Mouse (Mus musculus): ENCODE results near the gene Krtap4-7.
"Not testable (repeated sequence)": the region's sequence is repeated elsewhere in the genome, so short reads cannot be mapped to it uniquely, and the experiment has no call there.

The Krtap4-7 gene

DNA sequence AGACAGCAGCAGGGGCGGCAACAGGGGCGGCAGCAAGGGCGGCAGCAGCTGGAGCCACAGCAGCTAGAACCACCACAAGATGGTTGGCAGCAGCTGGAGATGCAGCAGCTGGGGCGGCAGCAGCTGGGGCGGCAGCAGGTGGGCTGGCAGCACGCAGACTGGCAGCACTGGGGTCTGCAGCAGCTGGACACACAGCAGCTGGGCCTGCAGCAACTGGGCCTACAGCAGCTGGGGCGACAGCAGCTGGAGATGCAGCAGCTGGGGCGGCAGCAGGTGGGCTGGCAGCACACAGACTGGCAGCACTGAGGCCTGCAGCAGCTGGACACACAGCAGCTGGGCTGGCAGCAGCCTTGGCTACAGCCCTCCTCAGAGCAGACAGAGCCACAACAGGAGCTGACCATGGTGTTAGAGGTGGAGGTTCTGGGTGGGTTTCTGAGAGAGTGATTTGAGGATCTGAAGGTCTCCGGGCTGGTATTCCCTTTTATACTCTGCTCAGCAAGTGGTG is at the start of gene Krtap4-7:
Krtap4-7 (minus strand) TSS at position 455 of the 505 bp plus-strand sequence.
- DNase-seq (ENCODE audit: low read depth, low spot score) = not testable (repeated sequence)

DNA sequence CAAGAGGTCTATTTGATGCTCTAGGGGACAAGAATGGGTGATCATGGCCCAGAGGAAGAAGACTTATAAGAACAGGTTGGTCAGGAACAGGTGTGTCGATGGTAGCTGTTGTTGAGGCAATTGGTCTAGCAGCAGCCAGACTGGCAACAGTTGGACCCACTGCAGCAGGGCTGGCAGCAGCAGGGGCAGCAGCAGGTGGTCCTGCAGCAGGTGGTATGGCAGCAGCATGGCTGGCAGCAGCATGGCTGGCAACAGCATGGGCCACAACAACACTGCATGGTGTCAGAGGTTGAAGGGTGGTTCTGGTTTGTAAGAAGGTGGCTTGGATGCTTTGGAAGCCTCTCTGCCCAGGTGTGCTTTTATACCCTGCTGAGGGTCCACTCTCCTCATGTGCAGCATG is 46.6 kb upstream of the Krtap4-7 start, which contains the start of gene Gm14190:
Gm14190 (minus strand) TSS at position 278 of the 400 bp plus-strand sequence.
- no peak for DNase-seq (ENCODE audit: low read depth, low spot score)

- not testable (repeated sequence) for DNase-seq (ENCODE audit: low read depth, low spot score)
Observed at GRCm38 (mm10) chr11:99685235-99685634, 41.3 kb upstream of the Krtap4-7 start.

DNA sequence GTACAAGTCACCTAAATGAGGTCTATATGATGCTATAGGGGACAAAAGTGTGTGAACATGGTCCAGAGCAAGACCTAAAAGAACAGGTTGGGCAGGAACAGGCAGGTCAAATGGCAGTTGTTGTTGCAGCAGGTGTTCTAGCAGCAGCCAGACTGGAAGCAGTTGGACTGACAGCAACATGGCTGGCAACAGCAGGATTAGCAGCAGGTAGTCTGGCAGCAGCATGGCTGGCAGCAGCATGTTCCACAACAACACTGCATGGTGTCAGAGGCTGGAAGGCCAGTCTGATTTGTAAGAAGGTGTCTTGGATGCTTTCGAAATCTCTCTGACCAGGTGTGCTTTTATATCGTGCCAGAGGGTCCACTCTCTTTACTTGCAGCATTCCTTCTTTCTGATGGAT is 39.6 kb upstream of the Krtap4-7 start:
- DNase-seq (ENCODE audit: low read depth, low spot score) = no peak

- no peak for DNase-seq (ENCODE audit: low read depth, low spot score)
Observed at GRCm38 (mm10) chr11:99665860-99666259, 22.0 kb upstream of the Krtap4-7 start, which contains the start of gene Krtap4-6. Gene Krtap4-6 (minus strand): TSS chr11:99665960.

- DNase-seq (ENCODE audit: low read depth, low spot score) = no peak
Observed at GRCm38 (mm10) chr11:99662802-99663201, 18.9 kb upstream of the Krtap4-7 start.

- DNase-seq (ENCODE audit: low read depth, low spot score) = no peak
Observed at GRCm38 (mm10) chr11:99659256-99659655, 15.4 kb upstream of the Krtap4-7 start.

DNA sequence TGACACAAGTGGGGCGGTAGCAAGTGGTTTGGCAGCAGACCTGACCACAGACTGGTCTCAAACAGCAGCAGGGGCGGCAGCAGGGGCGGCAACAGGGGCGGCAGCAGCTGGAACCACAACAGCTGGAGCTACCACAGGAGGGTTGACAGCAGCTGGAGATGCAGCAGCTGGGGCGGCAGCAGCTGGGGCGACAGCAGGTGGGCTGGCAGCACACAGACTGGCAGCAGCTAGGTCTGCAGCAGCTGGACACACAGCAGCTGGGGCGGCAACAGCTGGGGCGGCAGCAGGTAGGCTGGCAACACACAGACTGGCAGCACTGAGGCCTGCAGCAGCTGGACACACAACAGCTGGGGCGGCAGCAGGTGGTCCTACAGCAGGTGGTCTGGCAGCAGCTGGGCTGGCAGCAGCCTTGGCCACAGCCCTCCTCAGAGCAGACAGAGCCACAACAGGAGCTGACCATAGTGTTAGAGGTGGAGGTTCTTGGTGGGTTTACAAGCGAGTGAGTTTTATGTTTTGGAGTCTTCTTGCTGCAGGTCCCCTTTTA is 14.7 kb upstream of the Krtap4-7 start, which contains the start of gene Gm11563:
Gm11563 (minus strand) TSS at position 494 of the 544 bp plus-strand sequence.
- not testable (repeated sequence) for DNase-seq (ENCODE audit: low read depth, low spot score)

DNA sequence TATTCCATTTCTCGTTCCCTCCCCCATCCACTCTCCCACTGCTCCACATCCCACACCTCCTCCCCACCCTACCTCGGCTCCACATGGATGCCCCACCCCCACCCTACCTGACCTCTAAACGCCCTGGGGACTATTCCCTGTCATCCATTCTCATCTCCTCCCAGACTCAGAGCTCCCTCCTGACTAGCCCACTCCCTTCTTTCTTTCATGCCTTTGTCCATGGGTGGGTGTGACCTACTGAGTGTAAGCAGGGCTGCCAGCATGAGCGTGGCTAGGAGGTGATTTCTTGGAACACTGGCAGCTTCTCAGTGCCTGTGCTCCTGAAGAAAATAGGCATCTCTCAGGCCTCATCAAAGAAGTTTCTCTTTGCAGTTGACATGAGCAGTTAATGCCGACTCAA is 13.2 kb upstream of the Krtap4-7 start:
- DNase-seq (ENCODE audit: low read depth, low spot score) = peak; percentile 48

GRCm38 (mm10) chr11:99650136-99650535 is 6.2 kb upstream of the Krtap4-7 start, which contains the start of gene Gm11555:
Gene Gm11555 (minus strand): TSS chr11:99650236.
- DNase-seq (ENCODE audit: low read depth, low spot score) = no peak

DNA sequence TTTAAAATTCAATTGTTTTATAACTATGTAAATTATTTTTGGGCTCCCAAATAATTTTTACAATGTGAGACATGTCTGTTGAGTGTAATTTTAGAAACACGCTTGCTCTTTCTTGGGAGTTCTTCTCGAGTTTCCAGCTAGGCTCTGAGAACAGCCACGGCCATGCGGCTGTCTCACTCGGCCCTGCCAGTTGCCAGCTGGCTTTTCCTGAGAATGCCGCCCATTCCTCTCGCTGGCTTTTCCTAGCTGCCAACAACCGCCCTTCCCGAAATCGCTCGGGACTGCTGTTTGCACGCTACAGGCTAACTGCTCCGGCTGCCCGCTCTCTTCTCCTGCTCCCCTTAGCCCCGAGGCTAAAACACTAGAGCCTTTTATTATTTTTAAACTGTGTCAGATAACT is 2.6 kb upstream of the Krtap4-7 start:
- DNase-seq (ENCODE audit: low read depth, low spot score) = no peak

DNA sequence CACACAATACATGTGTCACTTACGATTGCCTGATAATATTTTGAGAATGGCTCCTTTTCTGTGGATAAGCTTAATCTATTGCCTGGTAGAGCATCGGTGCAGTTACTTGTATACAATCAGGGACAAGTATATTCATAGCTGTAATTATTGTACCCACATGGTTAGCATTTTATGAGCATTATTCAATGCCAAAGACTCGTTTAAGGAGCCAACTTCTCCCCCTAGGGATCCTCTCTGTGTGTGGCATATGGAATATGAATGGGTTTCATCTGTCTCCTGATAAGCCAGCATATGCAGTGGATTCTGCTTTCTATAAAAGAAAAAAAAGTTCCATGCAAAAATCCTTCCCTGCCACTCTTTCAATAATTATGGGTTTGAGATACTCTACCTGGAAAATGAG is 462 bp upstream of the Krtap4-7 start:
- DNase-seq (ENCODE audit: low read depth, low spot score) = no peak

GRCm38 (mm10) chr11:99640926-99641325 is 3.0 kb downstream of the Krtap4-7 start:
- DNase-seq (ENCODE audit: low read depth, low spot score) = no peak

GRCm38 (mm10) chr11:99637086-99637485 is 6.8 kb downstream of the Krtap4-7 start:
- DNase-seq (ENCODE audit: low read depth, low spot score) = no peak

GRCm38 (mm10) chr11:99634653-99635134 is 9.2 kb downstream of the Krtap4-7 start, which contains the start of gene Krtap4-2:
Gene Krtap4-2 (minus strand): TSS chr11:99635084.
- DNase-seq (ENCODE audit: low read depth, low spot score) = no peak

GRCm38 (mm10) chr11:99633293-99633692 is 10.6 kb downstream of the Krtap4-7 start:
- no peak for DNase-seq (ENCODE audit: low read depth, low spot score)

- DNase-seq (ENCODE audit: low read depth, low spot score) = no peak
Observed at GRCm38 (mm10) chr11:99630890-99631289, 13.0 kb downstream of the Krtap4-7 start.

- no peak for DNase-seq (ENCODE audit: low read depth, low spot score)
Observed at GRCm38 (mm10) chr11:99628138-99628537, 15.8 kb downstream of the Krtap4-7 start, which contains the start of gene Krtap4-1. Gene Krtap4-1 (minus strand): TSS chr11:99628238.

DNA sequence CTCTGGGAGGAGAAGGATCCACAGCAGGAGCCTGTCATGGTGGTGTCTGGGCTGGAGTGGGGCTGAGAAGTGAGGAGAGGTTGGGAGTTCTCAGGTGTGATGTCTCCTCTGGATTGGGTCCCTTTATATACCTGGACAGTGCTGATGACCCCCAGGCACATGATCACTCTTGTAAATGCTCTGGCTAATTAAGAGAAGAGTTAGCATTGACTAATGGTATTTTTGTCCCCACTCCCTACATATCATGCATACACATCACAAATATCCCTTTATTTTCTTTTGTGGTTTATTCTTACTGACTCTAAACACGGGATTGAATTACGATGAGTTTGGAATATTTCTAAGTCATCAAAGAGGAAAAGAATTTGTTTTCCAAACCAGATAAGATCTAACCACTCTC is 23.6 kb downstream of the Krtap4-7 start, which contains the start of gene Gm11562:
Gm11562 (minus strand) TSS at position 101 of the 400 bp plus-strand sequence.
- no peak for DNase-seq (ENCODE audit: low read depth, low spot score)

DNA sequence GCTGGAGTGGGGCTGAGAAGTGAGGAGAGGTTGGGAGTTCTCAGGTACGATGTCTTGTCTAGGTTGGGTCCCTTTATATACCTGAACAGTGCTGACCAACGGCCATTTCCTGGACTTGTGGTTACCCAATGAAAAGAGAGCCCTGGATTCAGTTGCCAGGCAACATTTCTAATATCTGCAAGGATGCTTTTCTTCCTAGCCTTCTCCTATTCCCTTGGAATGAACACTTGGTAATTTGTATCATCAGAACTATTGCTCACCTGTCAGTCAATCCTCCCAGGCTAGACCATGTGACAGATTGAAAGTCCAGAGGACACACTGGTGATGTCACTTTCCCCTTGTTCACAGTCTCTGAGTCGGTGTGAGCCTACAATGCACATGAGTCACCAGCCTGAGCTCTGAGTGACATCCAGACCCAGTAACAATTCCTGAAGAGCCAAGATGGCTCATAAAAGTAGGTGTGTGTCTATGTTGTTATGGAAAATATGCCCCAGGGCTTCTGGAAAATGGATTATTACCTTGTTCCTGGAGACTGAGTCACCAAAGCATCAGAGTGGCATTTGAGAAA is 29.0 kb downstream of the Krtap4-7 start, which contains the start of gene Krtap2-4:
Krtap2-4 (minus strand) TSS at position 51 of the 568 bp plus-strand sequence.
- no peak for DNase-seq (ENCODE audit: low read depth, low spot score)

- not testable (repeated sequence) for DNase-seq (ENCODE audit: low read depth, low spot score)
Observed at GRCm38 (mm10) chr11:99610089-99610488, 33.8 kb downstream of the Krtap4-7 start, which contains the start of gene Gm11937. Gene Gm11937 (minus strand): TSS chr11:99610189.

GRCm38 (mm10) chr11:99609126-99609525 is 34.8 kb downstream of the Krtap4-7 start:
- DNase-seq (ENCODE audit: low read depth, low spot score) = no peak

Data from WW6 (cell line).